Mouse (Mus musculus): ENCODE data around the gene Tmem237. TPM values are rescaled to one million over a fixed set of nuclear protein-coding genes. Genes with fewer than 3 reads are reported as not detected.

Gene Tmem237
- 6.2 and 9.2 TPM in 2 replicates for total RNA-seq (2015)
- total RNA-seq (2017) = 10.0 and 16.9 TPM in 2 replicates

GRCm38 (mm10) chr1:59119720-59120457, at the start of gene Tmem237:
Gene Tmem237, minus strand, starts transcription at chr1:59120408.
- ATAC-seq (replicated peaks; ENCODE audit: poor library complexity) = peak; percentile 95

- ATAC-seq (replicated peaks; ENCODE audit: poor library complexity) = no peak
These were observed 49.4 kb upstream of the Tmem237 start for GRCm38 (mm10) chr1:59169586-59169985.

- no peak for ATAC-seq (replicated peaks; ENCODE audit: poor library complexity)
These were observed 48.3 kb upstream of the Tmem237 start for GRCm38 (mm10) chr1:59168556-59168955.

- ATAC-seq (replicated peaks; ENCODE audit: poor library complexity) = no peak
These were observed 47.6 kb upstream of the Tmem237 start for GRCm38 (mm10) chr1:59167654-59168425.

GRCm38 (mm10) chr1:59166232-59166905, 46.2 kb upstream of the Tmem237 start:
- no peak for ATAC-seq (replicated peaks; ENCODE audit: poor library complexity)

GRCm38 (mm10) chr1:59163918-59164317, 43.7 kb upstream of the Tmem237 start:
- ATAC-seq (replicated peaks; ENCODE audit: poor library complexity) = no peak

- peak; percentile 90 for ATAC-seq (replicated peaks; ENCODE audit: poor library complexity)
These were observed 42.8 kb upstream of the Tmem237 start, which contains the start of gene Mpp4 for GRCm38 (mm10) chr1:59163030-59163461. Gene Mpp4, minus strand, starts transcription at chr1:59163389.

- no peak for ATAC-seq (replicated peaks; ENCODE audit: poor library complexity)
These were observed 42.3 kb upstream of the Tmem237 start for GRCm38 (mm10) chr1:59162309-59163024.

- ATAC-seq (replicated peaks; ENCODE audit: poor library complexity) = no peak
These were observed 41.2 kb upstream of the Tmem237 start for GRCm38 (mm10) chr1:59161396-59161795.

GRCm38 (mm10) chr1:59160871-59161270, 40.7 kb upstream of the Tmem237 start:
- ATAC-seq (replicated peaks; ENCODE audit: poor library complexity) = no peak

- no peak for ATAC-seq (replicated peaks; ENCODE audit: poor library complexity)
These were observed 38.9 kb upstream of the Tmem237 start for GRCm38 (mm10) chr1:59159136-59159535.

GRCm38 (mm10) chr1:59158498-59158897, 38.3 kb upstream of the Tmem237 start:
- ATAC-seq (replicated peaks; ENCODE audit: poor library complexity) = no peak

- no peak for ATAC-seq (replicated peaks; ENCODE audit: poor library complexity)
These were observed 37.6 kb upstream of the Tmem237 start for GRCm38 (mm10) chr1:59157846-59158245.

GRCm38 (mm10) chr1:59152346-59152745, 32.1 kb upstream of the Tmem237 start:
- no peak for ATAC-seq (replicated peaks; ENCODE audit: poor library complexity)

GRCm38 (mm10) chr1:59150542-59150941, 30.3 kb upstream of the Tmem237 start:
- no peak for ATAC-seq (replicated peaks; ENCODE audit: poor library complexity)

GRCm38 (mm10) chr1:59144543-59144942, 24.3 kb upstream of the Tmem237 start:
- peak; percentile 64 for ATAC-seq (replicated peaks; ENCODE audit: poor library complexity)

- peak; percentile 90 for ATAC-seq (replicated peaks; ENCODE audit: poor library complexity)
These were observed 22.6 kb upstream of the Tmem237 start for GRCm38 (mm10) chr1:59142809-59143208.

- ATAC-seq (replicated peaks; ENCODE audit: poor library complexity) = no peak
These were observed 14.2 kb upstream of the Tmem237 start for GRCm38 (mm10) chr1:59134419-59134818.

- ATAC-seq (replicated peaks; ENCODE audit: poor library complexity) = no peak
These were observed 8.7 kb upstream of the Tmem237 start for GRCm38 (mm10) chr1:59128879-59129278.

- ATAC-seq (replicated peaks; ENCODE audit: poor library complexity) = no peak
These were observed 5.3 kb upstream of the Tmem237 start for GRCm38 (mm10) chr1:59125558-59125957.

GRCm38 (mm10) chr1:59110524-59110923, 9.7 kb downstream of the Tmem237 start:
- no peak for ATAC-seq (replicated peaks; ENCODE audit: poor library complexity)

All from megakaryocyte progenitor cell, adult 5-6 weeks (primary cell).